Mouse (Mus musculus) heart, embryonic 16.5 days (tissue): Measurements from ENCODE around the gene Tubgcp3. TPM values are rescaled to one million over a fixed set of nuclear protein-coding genes. Genes with fewer than 3 reads are reported as not detected.
"Not testable (repeated sequence)": the region's sequence is repeated elsewhere in the genome, so short reads cannot be mapped to it uniquely, and the experiment has no call there.

Experiments used
- ATAC-seq: fragments of 200-750 bp; cut with Nextera tagmentation; replicated peaks from 2 replicates; pipeline ENCODE4 v1.8.0; 2017; ENCODE audit warnings: moderate number of reproducible peaks; ENCODE audit not compliant: insufficient read depth, low FRiP score; ENCODE audit errors: extremely low read depth
- H3K27ac ChIP-seq: fragments of 300-500 bp; sonication (generic); 2 replicates; pipeline ENCODE4 v1.5.1; 2014; ENCODE audit warnings: mild to moderate bottlenecking, low read length, control low read depth, moderate library complexity
- H3K27me3 ChIP-seq: fragments of 300-500 bp; sonication (generic); 2 replicates; pipeline ENCODE4 v1.6.1; 2014; ENCODE audit warnings: low read length, mixed read lengths; ENCODE audit not compliant: control insufficient read depth, insufficient read depth
- H3K36me3 ChIP-seq: fragments of 300-500 bp; sonication (generic); 2 replicates; pipeline ENCODE4 v1.6.1; 2014; ENCODE audit not compliant: control insufficient read depth, insufficient read depth
- H3K4me1 ChIP-seq: fragments of 300-500 bp; sonication (generic); 2 replicates; pipeline ENCODE4 v1.6.1; 2014; ENCODE audit warnings: low read length, mixed read lengths; ENCODE audit not compliant: control insufficient read depth, insufficient read depth
- H3K4me2 ChIP-seq: fragments of 300-500 bp; sonication (generic); 2 replicates; pipeline ENCODE4 v1.6.1; 2014; ENCODE audit warnings: low read depth, mild to moderate bottlenecking, control low read depth, low read length
- H3K4me3 ChIP-seq: fragments of 300-500 bp; sonication (generic); 2 replicates; pipeline ENCODE4 v1.5.1; 2014; ENCODE audit warnings: mild to moderate bottlenecking, control low read depth, low read length
- H3K9ac ChIP-seq: fragments of 300-500 bp; sonication (generic); 2 replicates; pipeline ENCODE4 v1.6.1; 2014; ENCODE audit warnings: low read length, control low read depth
- H3K9me3 ChIP-seq: fragments of 300-500 bp; sonication (generic); replicated peaks from 2 replicates; pipeline ENCODE4 v1.6.1; 2016; ENCODE audit warnings: low read length; ENCODE audit not compliant: control insufficient read depth
- WGBS: fragments of 180-500 bp; shearing (Covaris S2); extraction: QIAGEN DNeasy Blood & Tissue Kit; methylation state at CpG from one replicate; pipeline ENCODE4 v1.1.7; 2014; 5-methylcytosine and 5-hydroxymethylcytosine counted together
- polyA plus RNA-seq: library from polyadenylated mRNA; unstranded; fragments of >200 nt; fragmentation: Nextera tagmentation; extraction: Ambion mirVana; gene quantifications from 2 replicates; pipeline ENCODE4 v1.2.1, GENCODE M21; 2015

Tubgcp3 gene
- polyA plus RNA-seq, 1 experiment from 2014 or later: 29.4 TPM

DNA sequence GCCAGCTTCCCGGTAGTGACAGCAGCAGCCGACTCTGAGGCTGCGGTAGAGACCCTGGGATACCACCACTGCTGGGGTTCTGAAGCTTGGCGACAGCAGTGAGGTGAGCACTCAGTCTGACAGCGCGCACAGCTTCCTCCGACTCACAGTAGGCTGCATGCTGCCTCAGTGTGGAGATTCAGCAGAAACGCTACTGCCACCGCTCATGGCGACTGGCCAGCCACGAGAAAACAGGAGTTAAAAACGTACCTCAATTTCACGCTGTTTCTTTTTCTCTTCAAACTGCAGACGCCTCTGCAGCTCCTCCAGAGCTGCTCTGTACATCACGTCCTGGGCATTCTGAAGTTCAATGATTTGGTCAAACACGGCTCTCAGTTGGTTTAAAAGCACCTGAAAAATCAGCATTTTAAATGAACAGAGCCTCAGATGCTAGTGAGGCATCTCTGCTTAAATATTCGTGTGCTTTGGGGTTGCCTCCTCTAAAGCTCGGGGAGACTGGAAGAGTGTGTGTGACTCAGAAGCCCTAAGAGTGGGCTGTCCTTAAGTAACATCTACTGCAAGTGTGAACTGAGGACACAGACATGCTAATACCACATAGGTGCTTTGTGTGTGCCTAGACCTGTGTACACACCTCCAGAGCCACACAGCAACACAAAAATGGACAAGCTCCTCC, 50.4 kb downstream of the Tubgcp3 start:
- WGBS: 93% methylated on average over 18 of the region's 18 CpGs
- peaks cover 46% of the 10 kb centered on the region for H3K36me3 ChIP-seq
- H3K9me3 ChIP-seq: 0 out of 2 replicates have a peak, but pooled peaks cover 2% of the 10 kb centered on the region
- H3K4me1 ChIP-seq: no peaks in the 10 kb centered on the region
- no peak overlapping the region for H3K9ac ChIP-seq
- H3K27me3 ChIP-seq: no peaks in the 10 kb centered on the region
- no peak overlapping the region for H3K27ac ChIP-seq
- ATAC-seq: no peak
- H3K4me2 ChIP-seq: no peak overlapping the region
- H3K4me3 ChIP-seq: no peak overlapping the region

DNA sequence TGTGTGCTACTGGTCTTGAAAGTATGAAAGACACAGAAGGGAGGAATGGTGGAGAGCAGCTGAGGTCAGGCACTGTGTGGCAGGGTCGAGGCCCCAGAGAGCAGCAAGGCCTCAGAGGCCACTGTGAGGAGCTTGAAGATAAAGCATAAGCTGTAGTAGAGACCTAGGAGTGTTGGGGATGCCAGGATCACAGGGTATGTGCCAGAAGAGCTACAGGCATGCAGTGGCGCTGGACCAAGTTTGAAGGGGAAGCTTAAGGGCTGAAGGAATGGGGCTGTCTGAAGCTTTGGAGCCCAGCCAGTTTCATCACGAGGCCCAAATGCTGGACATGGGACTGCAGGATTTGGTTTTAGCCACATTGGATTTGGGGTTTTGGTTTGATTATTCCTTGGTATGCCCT, 54.7 kb downstream of the Tubgcp3 start:
- not testable (repeated sequence) for H3K4me2 ChIP-seq, H3K9ac ChIP-seq, H3K27me3 ChIP-seq, H3K27ac ChIP-seq, H3K9me3 ChIP-seq, H3K4me3 ChIP-seq, H3K4me1 ChIP-seq
- peaks cover 42% of the 10 kb centered on the region for H3K36me3 ChIP-seq
- peak; percentile 77 for ATAC-seq
- WGBS: 38% methylated on average over 3 of the region's 3 CpGs

DNA sequence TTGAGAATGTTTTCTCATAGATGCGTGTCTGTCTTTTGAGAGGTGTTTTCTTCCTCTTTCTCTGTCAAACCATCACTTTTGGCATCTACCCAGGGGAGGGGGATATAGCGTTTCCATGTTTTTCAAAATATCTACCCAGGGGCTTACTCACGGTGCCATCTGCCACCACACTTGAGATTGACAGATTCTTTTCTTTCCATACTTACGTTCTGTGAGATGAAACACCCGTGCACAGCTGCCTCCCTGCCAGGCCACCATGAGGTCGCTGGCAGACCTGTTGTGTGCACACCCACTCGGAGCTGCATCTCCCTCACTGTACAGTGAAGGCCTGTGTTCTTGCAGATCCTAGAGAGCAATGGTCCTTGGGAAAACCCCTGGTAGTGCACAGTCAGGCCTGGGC, 58.8 kb downstream of the Tubgcp3 start:
- H3K36me3 ChIP-seq: peaks cover 12% of the 10 kb centered on the region
- no peak overlapping the region for H3K4me3 ChIP-seq
- no peak overlapping the region for H3K4me2 ChIP-seq
- H3K27ac ChIP-seq: no peak overlapping the region
- 75% methylated on average over 7 of the region's 7 CpGs for WGBS
- no peaks in the 10 kb centered on the region for H3K27me3 ChIP-seq
- no peaks in the 10 kb centered on the region for H3K4me1 ChIP-seq
- ATAC-seq: no peak
- no peaks in the 10 kb centered on the region for H3K9me3 ChIP-seq
- no peak overlapping the region for H3K9ac ChIP-seq

DNA sequence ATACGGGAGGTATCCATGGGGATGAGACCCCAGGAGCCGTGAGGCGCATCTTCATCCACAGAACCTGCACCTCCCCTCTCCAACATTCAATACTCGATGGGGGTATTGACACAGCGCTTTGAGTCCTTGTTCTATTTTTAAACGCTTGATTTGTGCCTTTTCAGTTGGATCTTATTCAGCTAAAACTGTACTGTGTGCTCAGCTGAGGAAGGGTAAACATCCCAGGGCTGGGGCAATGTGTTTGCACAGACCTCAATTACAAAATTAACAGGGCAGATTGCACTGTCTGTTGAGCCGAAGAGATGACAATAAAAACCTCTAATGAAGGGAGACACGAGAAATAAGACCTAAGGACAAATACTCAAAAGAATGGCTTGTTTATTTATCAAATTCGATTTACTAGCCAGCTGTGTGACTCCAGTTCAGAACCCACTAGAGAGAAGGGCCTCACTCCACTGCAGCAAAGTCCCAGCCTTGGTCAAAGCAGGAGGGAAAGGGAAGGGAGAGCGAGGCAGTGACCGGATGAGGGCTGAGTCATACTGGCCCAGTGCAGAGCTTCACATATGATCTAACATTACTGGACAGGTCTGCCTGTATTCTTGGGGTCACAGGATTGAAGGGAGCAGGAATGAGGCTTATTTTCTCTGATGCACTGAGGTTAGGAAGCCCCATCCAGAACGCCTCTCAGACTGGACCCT, 62.1 kb downstream of the Tubgcp3 start:
- no peak overlapping the region for H3K9ac ChIP-seq
- H3K27me3 ChIP-seq: no peaks in the 10 kb centered on the region
- no peak overlapping the region for H3K4me3 ChIP-seq
- H3K9me3 ChIP-seq: no peaks in the 10 kb centered on the region
- WGBS: 65% methylated on average over 12 of the region's 12 CpGs
- H3K27ac ChIP-seq: no peak overlapping the region
- no peak for ATAC-seq
- H3K4me1 ChIP-seq: no peaks in the 10 kb centered on the region
- no peak overlapping the region for H3K4me2 ChIP-seq
- H3K36me3 ChIP-seq: peaks cover 5% of the 10 kb centered on the region

DNA sequence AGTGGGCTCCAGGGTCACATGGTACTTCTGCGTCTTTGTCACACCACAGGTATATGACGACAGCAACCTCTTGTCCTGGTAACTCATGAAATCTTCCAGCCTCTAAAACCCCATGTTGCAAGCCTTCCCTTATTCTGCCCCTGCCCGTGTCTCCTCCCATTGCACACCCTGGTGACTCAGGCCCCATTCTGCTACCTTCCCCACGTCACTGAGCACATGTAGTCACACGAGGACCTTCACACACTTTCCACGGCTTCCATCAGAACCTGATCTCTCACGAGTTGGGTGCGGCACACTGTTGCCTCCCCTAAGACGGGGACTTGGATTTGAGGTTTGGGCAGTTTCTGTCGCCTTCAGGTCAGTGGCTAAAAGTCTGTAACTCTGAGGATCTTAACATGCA, 63.2 kb downstream of the Tubgcp3 start:
- Histone ChIP-seq H3K27me3 (no peaks in the 10 kb centered on the region), H3K4me3 (no peak overlapping the region), H3K36me3 (peaks cover 2% of the 10 kb centered on the region; the same call in 1 of the 2 replicates), H3K4me1 (no peaks in the 10 kb centered on the region), H3K9ac (no peak overlapping the region), H3K9me3 (no peaks in the 10 kb centered on the region), H3K27ac (no peak overlapping the region), H3K4me2 (no peak overlapping the region)
- ATAC-seq: no peak
- WGBS: 69% methylated on average over 10 of the region's 10 CpGs

DNA sequence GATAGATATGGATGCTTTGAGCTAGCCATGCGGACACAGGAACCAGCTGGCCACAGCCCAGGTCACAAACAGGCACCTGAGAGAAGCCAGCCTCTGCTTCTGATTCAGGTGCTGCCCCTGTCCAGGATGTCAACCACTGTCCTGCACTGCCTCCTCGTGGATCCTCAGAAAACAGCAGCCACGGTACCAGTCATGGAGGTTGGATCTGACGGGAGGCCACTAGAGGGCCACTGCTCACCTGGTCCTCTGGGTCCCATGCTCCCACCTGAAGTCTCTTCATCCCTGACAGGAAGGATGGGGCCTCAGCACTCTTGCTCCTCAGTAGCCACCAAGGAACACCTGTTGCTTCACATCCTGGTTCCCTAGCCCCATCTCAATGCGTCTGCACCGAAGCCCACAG, 64.8 kb downstream of the Tubgcp3 start:
- no peak for ATAC-seq
- 20% methylated on average over 6 of the region's 6 CpGs for WGBS
- H3K27me3 ChIP-seq: no peaks in the 10 kb centered on the region

DNA sequence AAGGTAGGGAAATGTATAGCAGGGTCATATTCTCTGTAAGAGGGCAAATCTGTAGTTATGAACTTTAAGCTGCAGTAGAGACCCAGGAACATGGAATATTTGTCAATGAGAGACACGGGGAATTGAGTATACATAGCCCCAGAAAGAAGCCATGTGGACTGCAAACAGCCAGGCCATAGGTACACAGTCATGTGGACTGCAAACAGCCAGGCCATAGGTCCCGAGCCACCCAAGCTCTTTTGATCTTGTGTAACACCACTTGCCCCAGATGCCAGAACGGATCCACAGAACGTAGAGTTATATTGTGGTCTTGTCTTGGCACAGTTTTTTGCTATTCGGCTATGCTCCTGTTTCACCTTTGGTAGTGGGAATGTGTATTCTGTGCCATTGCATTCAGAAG, 88.3 kb downstream of the Tubgcp3 start:
- Histone ChIP-seq H3K36me3 (no peaks in the 10 kb centered on the region), H3K27ac (no peak overlapping the region), H3K4me3 (no peak overlapping the region), H3K9me3 (no peaks in the 10 kb centered on the region), H3K9ac (no peak overlapping the region), H3K27me3 (no peaks in the 10 kb centered on the region), H3K4me1 (no peaks in the 10 kb centered on the region), H3K4me2 (no peak overlapping the region)
- no peak for ATAC-seq
- 71% methylated on average over 5 of the region's 5 CpGs for whole genome bisulfite sequencing

More for the DNA sequence above, 64.8 kb downstream of the Tubgcp3 start:
- Histone ChIP-seq H3K36me3 (no peaks in the 10 kb centered on the region), H3K9me3 (no peaks in the 10 kb centered on the region), H3K27ac (no peak overlapping the region), H3K4me2 (no peak overlapping the region), H3K9ac (no peak overlapping the region), H3K4me3 (no peak overlapping the region), H3K4me1 (no peaks in the 10 kb centered on the region)

DNA sequence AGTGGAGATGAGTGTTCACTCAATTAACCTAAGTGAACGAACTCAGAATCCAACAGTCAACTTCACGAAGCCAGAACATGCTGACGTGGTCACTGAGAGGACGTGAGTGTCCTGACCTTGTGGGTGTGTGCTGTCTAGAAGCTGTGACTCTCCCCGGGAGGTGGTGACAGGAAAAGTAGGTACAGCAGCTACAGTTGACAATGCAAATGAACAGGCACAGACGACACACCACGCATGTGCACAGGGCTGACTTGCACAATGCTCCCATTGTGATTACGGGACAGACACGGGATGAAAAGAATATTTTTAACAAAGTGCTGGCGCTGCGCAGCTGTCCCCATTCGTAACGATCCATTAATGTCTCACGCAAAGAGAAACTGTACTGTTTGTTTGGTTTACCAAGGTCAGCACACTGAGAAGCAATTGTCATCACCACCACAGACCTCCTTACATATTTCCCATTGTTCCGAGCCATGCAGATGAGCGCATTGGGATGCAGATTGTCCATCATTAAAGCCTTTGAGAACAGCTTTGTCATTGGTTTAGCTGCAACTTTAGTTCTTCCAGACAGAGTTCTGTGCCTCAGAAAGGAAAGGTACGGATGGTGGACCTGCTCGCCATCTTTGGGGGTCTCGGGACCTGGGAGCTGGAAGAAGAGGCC, 92.6 kb downstream of the Tubgcp3 start:
- H3K27me3 ChIP-seq, H3K4me3 ChIP-seq, H3K36me3 ChIP-seq, H3K27ac ChIP-seq, H3K4me1 ChIP-seq, H3K9ac ChIP-seq, H3K4me2 ChIP-seq, ATAC-seq, H3K9me3 ChIP-seq: not testable (repeated sequence)
- WGBS: 67% methylated on average over 19 of the region's 19 CpGs

DNA sequence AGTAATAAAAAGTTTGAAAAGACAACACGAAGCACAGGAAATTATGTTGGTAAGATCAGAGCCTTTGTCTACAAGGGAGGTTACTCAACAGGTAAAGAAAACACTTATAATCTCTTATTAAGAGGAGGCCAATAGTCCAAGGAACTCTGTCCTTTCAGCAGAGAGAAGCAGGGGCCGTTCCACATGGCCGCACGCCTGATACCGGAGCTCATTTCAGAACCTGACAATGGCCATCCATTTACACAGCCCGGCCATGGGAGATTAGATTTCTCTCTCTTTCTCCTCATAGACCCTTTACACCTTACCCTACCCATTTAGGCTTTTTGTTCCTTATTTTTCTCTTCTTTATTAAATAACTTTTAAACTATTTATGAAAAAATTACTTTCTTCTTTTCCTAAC, 95.3 kb downstream of the Tubgcp3 start:
- H3K27me3 ChIP-seq: peaks cover 4% of the 10 kb centered on the region; the same call in 1 of the 2 replicates
- H3K4me1 ChIP-seq: no peaks in the 10 kb centered on the region
- ATAC-seq: no peak
- no peak overlapping the region for H3K4me2 ChIP-seq
- H3K27ac ChIP-seq: no peak overlapping the region
- H3K9ac ChIP-seq: no peak overlapping the region
- no peak overlapping the region for H3K4me3 ChIP-seq
- 74% methylated on average over 6 of the region's 6 CpGs for WGBS
- H3K36me3 ChIP-seq: no peaks in the 10 kb centered on the region
- no peaks in the 10 kb centered on the region for H3K9me3 ChIP-seq
